Mouse (Mus musculus) kidney, postnatal 4 days (tissue): Measurements from ENCODE around the gene Ing1.

Experiments used
- DNase-seq, 2 experiments: peaks; one replicate each; pipeline ENCODE4 v3.0.0; 2021; ENCODE audit warnings: mixed read lengths in 2 of 2

Gene Ing1

DNA sequence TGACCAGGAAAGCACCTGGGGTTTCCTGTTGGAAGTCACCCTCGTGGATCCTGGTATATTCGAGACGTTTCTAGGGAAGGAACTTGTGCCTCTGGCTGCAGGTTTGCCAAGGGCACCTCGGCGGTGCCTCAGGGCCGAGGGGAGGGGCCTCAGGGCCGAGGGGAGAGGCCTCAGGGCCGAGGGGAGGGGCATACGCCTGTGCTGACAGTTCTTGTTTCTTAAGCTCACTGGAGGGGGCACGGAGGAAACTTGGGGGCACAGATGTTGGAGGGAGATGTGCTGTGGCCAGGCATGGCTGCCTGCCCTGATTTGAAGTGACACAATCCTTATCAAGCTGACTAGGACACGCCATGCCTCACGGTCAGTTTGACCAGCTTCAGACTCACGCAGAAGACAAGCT, 36.9 kb downstream of the Ing1 start:
- no peak for DNase-seq

DNA sequence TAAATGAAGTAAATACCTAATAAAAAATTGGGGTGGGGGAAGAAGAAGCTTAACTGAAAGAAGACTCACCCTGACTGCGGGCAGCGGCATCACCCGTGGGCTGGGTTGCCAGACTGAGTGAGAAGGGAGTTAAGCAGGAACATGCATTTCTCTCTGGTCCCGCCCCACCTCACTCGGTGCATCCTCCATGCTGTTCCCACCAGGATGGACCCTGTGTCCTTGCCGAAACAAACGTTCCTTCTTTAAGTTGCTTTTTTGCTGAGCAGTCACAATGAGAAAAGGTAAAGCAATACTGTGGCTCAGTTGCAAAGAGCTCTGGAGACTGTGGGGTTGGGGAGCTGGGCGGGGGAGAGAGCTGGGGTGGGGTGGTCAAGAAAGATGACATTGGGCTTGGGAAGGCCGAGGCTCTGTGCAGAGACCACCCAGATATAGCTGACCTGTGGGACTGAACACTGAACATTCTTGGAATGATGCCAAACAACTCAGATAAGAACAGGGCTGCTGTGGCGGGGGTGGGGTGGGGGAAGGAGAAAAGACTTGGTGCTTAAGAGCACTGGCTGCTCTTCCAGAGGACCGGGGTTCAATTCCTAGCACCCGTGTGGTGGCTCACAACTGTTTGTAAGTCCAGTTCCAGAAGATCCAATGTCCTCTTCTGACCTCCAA, 38.0 kb downstream of the Ing1 start:
- no peak for DNase-seq

DNA sequence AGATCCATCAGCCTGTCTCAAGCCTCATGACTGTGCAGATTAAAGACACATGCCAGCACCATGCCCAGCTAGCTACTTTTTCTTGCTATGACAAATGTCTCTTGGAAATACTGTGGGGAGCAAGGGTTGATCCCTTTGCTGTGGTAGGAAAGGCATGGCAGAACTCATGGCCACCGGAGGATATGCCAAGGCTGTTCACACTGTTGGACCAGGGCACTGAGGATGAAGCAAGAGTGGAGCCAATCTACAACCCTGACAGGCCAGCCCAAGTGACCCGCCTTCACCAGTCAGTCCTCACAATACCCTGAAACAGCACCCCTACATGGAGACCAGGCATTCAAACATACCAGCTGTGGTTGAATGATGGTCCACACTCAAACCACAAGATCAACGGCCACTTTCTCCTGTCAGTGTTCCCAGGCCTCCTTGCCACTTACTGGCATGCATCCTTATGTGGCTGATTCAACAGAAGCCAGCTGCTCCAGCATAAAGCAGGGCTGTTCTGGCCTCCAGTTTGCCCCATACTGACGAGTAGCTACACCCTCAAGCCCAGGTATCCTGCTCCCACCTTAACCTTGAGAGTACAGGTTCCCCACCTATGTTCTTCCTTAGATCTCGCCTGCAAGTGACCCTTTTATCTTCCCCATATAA, 45.1 kb downstream of the Ing1 start:
- DNase-seq = no peak

DNA sequence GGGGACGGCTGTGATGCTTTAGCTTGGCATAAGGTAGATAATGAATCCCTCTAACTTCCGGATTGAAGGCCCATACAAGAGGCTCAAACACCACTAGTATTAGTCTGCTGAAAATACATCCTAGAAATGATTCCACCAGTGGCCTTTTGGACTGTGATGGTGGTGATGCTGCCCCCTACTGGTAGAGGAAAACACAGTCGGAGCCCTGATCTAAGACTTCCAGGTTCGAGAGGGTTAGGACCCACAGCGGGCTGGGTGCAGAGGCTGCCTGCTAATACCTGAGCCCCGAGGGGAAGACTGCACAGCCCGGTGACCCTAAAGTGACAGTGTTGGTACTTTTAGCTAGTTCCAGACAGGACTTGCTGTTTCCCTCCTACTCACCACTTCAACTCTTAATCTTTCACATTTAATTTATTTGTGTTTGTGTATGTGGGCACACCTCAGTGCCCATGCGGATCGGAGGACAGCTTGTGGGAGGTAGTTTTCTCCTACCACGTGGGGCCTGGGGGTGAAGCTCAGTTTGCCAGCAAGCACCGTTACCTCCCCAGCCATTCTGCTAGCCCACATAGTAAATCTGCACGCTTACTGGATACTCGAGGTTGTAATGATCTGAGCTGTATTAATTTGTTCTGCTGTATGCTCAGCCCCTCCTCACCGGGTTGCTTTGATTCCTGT, 46.8 kb downstream of the Ing1 start:
- DNase-seq = peak; percentile 79 to 85

DNA sequence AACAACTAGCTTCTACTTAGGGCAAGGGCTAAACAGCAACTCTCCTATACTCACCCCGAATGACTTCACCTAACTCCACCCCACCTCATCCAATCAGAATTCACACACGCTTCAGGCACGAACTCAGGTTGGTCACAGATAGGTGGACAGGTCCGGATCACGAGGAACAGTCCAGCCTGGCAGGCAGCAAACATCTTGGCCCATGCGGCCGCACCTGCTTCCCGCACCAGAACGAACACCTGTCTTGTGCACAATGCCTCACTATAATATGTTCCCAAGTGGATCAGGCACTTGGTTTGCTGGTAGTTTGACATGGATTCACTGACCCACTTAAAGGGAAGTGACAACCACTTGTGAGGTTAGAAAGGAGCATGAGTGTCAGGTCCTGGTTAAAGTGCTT, 53.5 kb downstream of the Ing1 start:
- DNase-seq = no peak
